Mouse (Mus musculus): ENCODE data around the gene C1qtnf6.

The C1qtnf6 gene

DNA sequence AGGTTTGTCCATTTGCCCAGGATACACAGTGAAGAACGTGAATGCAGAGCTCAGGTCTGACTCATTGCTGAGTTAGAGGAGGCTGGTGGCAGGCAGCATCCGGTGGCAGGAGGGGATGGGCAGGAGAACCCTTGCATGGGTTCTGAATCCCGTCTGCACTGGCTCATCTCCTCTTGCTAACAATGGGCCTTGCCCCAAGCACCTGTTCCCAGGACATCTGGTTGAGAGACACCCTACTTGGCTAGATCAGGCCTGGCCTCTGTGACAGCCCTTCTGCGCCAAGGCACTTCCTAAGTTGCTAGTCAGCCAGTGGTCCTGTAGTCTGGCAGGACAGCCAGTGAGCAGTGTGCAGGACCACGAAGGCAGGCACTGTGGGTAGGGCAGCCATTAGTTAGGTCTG is 51.7 kb downstream of the C1qtnf6 start:
- DNase-seq: peak in 1 of 2 experiments; percentile 26

DNA sequence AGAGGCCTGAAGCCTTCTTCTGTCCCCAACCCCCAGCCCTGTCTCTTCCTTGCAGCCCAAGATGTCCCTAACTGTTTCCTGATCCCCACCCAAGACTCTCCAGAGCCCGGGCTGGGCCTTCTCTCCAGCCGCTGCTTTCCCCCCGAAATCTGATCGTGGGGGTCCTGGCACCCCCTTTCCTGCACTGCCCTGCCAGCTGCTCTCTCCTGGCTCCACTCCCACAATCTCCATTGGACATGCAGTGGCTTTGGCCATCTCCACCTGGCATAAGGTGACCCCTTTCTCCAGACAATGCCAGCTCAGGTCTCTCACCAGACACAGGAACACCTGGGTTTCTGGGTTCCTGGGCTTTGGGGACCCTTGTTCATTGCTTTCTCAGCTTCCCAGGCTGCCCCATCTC is 53.1 kb downstream of the C1qtnf6 start:
- DNase-seq: no peak

DNA sequence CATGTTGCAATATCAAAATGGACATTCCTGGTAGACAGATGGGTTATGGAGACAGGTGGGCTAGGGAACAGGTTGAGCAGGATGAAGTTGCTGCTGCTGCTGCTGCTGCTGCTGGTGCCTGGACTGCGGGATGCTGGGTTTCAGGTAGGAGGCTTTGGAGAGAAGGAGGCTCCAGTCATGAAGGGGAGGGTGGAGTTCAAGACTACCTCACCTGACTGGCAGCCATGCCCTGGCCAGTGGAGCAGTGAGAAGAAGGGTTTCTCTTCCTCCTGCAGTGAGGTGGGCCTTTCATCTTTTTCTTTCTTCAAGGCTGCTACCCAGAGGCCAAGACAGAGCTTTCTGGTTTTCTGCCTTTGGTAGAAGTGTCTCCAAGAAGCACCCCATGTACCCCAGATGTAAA is 54.3 kb downstream of the C1qtnf6 start:
- DNase-seq: no peak

DNA sequence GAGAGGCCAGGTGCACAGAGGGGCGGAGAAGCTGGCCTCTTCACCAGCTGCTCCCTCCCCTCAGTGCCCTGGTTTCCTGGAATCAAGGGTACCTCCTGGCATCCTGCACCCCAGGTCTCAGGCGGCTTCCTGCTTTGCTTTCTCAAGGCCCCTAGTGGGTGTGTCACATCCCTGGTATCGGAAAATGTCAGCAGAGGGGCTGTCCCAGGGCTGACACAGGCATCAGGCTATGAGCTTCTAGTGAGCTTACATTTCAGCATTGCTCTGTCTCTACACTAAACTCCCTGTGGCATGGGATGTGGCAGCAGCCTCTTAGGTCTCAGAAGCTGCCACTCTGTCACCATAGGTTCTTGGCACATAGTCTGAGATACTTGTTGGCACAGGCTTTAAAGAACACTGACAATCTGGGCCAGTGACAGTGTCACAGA is 55.6 kb downstream of the C1qtnf6 start:
- peak in 1 of 2 experiments; percentile 50 for DNase-seq

DNA sequence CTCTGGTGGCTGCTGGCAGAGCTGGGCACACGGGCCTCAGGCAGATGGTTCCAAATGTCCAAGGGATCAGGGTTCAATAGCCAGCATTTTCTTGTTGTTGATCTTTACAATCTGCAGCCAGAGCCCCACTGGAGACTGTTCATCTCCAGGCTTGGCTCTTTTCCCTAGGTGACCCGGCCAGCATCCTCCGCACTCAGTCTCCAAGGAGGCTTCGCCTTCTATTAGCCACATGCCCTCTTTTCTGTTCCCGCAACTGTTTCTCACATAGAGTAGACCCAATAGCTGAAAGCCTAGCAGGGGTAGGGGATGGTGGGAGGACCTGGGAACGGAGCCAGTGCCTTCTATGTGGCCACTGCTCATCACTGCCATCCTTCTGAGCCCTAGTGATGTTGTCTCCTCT is 57.8 kb downstream of the C1qtnf6 start:
- peak in 1 of 2 experiments; percentile 62 for DNase-seq
